Mouse (Mus musculus): ENCODE results near the gene Pde4a. TPM values are rescaled to one million over a fixed set of nuclear protein-coding genes. Genes with fewer than 3 reads are reported as not detected.

The Pde4a gene
- polyA plus RNA-seq, 1 experiment from 2014 or later: 17.3 TPM

GRCm38 (mm10) chr9:21161209-21161909, 4.2 kb upstream of the Pde4a start:
- peaks cover 40% of the 10 kb centered on the region for H3K27me3 ChIP-seq (replicated peaks; ENCODE audit: control insufficient read depth, insufficient read depth, low read length)
- ATAC-seq: peak; percentile 77

GRCm38 (mm10) chr9:21163086-21164050, 2.1 kb upstream of the Pde4a start:
- Histone ChIP-seq H3K27me3 (replicated peaks; ENCODE audit: control insufficient read depth, insufficient read depth, low read length) (peaks cover 52% of the 10 kb centered on the region), H3K9ac (ENCODE audit: low read length) (no peak overlapping the region), H3K4me1 (ENCODE audit: control insufficient read depth, insufficient read depth, low read length) (peaks cover 6% of the 10 kb centered on the region; the same call in 1 of the 2 replicates), H3K36me3 (ENCODE audit: control insufficient read depth, insufficient read depth, low read length) (no peaks in the 10 kb centered on the region), H3K4me2 (ENCODE audit: low read length) (no peak overlapping the region), H3K4me3 (ENCODE audit: low read depth, low read length) (no peak overlapping the region), H3K27ac (ENCODE audit: low read depth, low read length) (no peak overlapping the region), H3K9me3 (replicated peaks; ENCODE audit: control insufficient read depth, low read length) (no peaks in the 10 kb centered on the region)
- WGBS: 31% methylated on average over 11 of the region's 11 CpGs
- no peak for DNase-seq (ENCODE audit: low spot score)
- ATAC-seq: no peak

More at GRCm38 (mm10) chr9:21161209-21161909, 4.2 kb upstream of the Pde4a start:
- peak overlapping the region; percentile 45 for H3K4me3 ChIP-seq (ENCODE audit: low read depth, low read length)
- DNase-seq (ENCODE audit: low spot score): peak; percentile 87
- H3K36me3 ChIP-seq (ENCODE audit: control insufficient read depth, insufficient read depth, low read length): no peaks in the 10 kb centered on the region
- peak overlapping the region; percentile 71 for H3K9ac ChIP-seq (ENCODE audit: low read length)
- H3K9me3 ChIP-seq (replicated peaks; ENCODE audit: control insufficient read depth, low read length): no peaks in the 10 kb centered on the region
- H3K27ac ChIP-seq (ENCODE audit: low read depth, low read length): no peak overlapping the region
- peak overlapping the region; percentile 76 for H3K4me2 ChIP-seq (ENCODE audit: low read length)
- under 1% methylated on average over 52 of the region's 52 CpGs for WGBS
- H3K4me1 ChIP-seq (ENCODE audit: control insufficient read depth, insufficient read depth, low read length): peaks cover 6% of the 10 kb centered on the region; the same call in 1 of the 2 replicates

DNA sequence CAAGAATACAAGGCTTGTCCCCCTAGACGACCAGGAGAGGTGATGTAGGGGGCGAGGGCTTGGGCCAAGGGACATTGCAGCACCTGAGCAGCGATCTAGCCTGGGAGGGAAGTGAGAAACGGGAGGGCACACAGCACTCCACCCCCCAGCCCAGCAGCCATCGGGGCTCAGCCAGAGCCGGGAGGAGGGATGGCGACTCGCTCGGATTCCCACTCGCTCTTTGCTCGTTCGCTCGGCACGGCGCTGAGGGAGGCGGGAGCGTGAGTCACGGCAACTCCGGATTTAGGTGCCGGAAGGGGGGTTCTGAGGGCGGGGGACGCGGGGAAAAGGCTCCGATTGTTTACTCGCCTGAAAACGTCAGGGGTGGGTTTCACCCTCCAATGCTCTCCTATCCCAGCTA, 1.4 kb upstream of the Pde4a start:
- DNase-seq (ENCODE audit: low spot score) (no peak), ATAC-seq (no peak)
- Histone ChIP-seq H3K27ac (ENCODE audit: low read depth, low read length) (no peak overlapping the region), H3K4me2 (ENCODE audit: low read length) (0 out of 2 replicates have a peak overlapping the region, but pooled peaks have one; percentile 30), H3K9me3 (replicated peaks; ENCODE audit: control insufficient read depth, low read length) (no peaks in the 10 kb centered on the region), H3K4me3 (ENCODE audit: low read depth, low read length) (0 out of 2 replicates have a peak overlapping the region, but pooled peaks have one; percentile 8), H3K36me3 (ENCODE audit: control insufficient read depth, insufficient read depth, low read length) (no peaks in the 10 kb centered on the region), H3K4me1 (ENCODE audit: control insufficient read depth, insufficient read depth, low read length) (peaks cover 6% of the 10 kb centered on the region; the same call in 1 of the 2 replicates), H3K27me3 (replicated peaks; ENCODE audit: control insufficient read depth, insufficient read depth, low read length) (peaks cover 56% of the 10 kb centered on the region), H3K9ac (ENCODE audit: low read length) (no peak overlapping the region)
- under 1% methylated on average over 26 of the region's 26 CpGs for WGBS

- H3K9ac ChIP-seq (ENCODE audit: low read length): peak overlapping the region; percentile 56
- no peak for DNase-seq (ENCODE audit: low spot score)
- H3K9me3 ChIP-seq (replicated peaks; ENCODE audit: control insufficient read depth, low read length): no peaks in the 10 kb centered on the region
- H3K27ac ChIP-seq (ENCODE audit: low read depth, low read length): no peak overlapping the region
- WGBS: 1% methylated on average over 39 of the region's 47 CpGs
- H3K4me2 ChIP-seq (ENCODE audit: low read length): peak overlapping the region; percentile 59
- H3K27me3 ChIP-seq (replicated peaks; ENCODE audit: control insufficient read depth, insufficient read depth, low read length): peaks cover 56% of the 10 kb centered on the region
- peak overlapping the region; percentile 40 for H3K4me3 ChIP-seq (ENCODE audit: low read depth, low read length)
- no peaks in the 10 kb centered on the region for H3K36me3 ChIP-seq (ENCODE audit: control insufficient read depth, insufficient read depth, low read length)
- no peak for ATAC-seq
- H3K4me1 ChIP-seq (ENCODE audit: control insufficient read depth, insufficient read depth, low read length): peaks cover 6% of the 10 kb centered on the region; the same call in 1 of the 2 replicates
Observed at GRCm38 (mm10) chr9:21165952-21166451, 488 bp downstream of the Pde4a start.

GRCm38 (mm10) chr9:21166516-21166915, 1.0 kb downstream of the Pde4a start:
- DNase-seq (ENCODE audit: low spot score): no peak
- Histone ChIP-seq H3K4me1 (ENCODE audit: control insufficient read depth, insufficient read depth, low read length) (peaks cover 6% of the 10 kb centered on the region; the same call in 1 of the 2 replicates), H3K27me3 (replicated peaks; ENCODE audit: control insufficient read depth, insufficient read depth, low read length) (peaks cover 56% of the 10 kb centered on the region), H3K9ac (ENCODE audit: low read length) (no peak overlapping the region), H3K9me3 (replicated peaks; ENCODE audit: control insufficient read depth, low read length) (no peaks in the 10 kb centered on the region), H3K27ac (ENCODE audit: low read depth, low read length) (no peak overlapping the region), H3K4me2 (ENCODE audit: low read length) (peak overlapping the region; percentile 59), H3K4me3 (ENCODE audit: low read depth, low read length) (peak overlapping the region; percentile 40), H3K36me3 (ENCODE audit: control insufficient read depth, insufficient read depth, low read length) (no peaks in the 10 kb centered on the region)
- no peak for ATAC-seq
- WGBS: 51% methylated on average over 3 of the region's 3 CpGs

DNA sequence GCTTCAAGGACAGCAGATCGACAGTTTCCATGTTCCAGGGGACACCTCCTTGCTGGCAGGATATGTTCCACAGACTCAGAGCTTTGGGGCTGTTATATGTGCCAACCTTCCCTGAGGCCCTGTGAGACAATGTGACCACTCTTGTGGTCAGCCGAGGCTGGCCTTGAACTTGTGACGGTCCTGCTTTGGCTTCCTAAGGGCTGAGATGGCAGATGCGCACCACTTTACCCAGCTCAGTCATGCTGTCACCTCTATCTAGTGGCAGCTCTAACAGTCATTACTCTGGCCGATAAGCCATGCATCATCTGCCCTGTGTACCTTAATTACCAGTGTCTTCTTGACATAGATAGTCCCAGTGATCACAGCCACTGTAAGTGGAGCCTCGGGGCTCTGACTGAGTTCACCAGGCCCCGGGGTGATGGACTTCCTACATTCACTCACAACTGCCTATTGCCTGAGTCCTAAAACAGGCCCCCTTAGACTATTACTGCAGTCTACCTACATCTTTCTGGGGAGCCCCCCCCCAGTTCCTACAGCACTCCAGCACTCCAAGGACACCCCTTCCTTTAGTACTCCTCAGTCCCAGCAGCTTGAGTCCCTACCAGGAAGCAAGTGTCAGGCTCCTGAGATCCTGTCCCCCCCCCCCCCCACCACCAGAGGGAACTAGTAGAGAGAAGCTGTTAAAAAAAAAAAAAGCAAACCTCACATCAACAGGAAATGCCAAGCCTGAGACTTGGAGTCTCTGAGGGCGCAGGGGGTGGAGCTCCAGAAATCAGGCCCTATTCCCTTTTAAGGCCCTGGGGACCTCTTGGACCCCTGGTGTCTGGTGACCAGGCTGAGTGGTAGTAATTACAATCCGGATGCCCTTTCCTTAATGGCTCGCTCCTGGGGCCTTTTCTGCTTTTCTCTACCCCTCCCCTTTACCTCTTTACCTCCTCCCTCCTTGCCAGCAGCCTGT, 1.9 kb downstream of the Pde4a start:
- Histone ChIP-seq H3K9me3 (replicated peaks; ENCODE audit: control insufficient read depth, low read length) (no peaks in the 10 kb centered on the region), H3K9ac (ENCODE audit: low read length) (0 out of 2 replicates have a peak overlapping the region, but pooled peaks have one; percentile 21), H3K4me1 (ENCODE audit: control insufficient read depth, insufficient read depth, low read length) (peaks cover 6% of the 10 kb centered on the region; the same call in 1 of the 2 replicates), H3K4me2 (ENCODE audit: low read length) (no peak overlapping the region), H3K4me3 (ENCODE audit: low read depth, low read length) (no peak overlapping the region), H3K27ac (ENCODE audit: low read depth, low read length) (no peak overlapping the region), H3K27me3 (replicated peaks; ENCODE audit: control insufficient read depth, insufficient read depth, low read length) (peaks cover 53% of the 10 kb centered on the region), H3K36me3 (ENCODE audit: control insufficient read depth, insufficient read depth, low read length) (no peaks in the 10 kb centered on the region)
- ATAC-seq: no peak
- DNase-seq (ENCODE audit: low spot score): no peak
- 67% methylated on average over 10 of the region's 10 CpGs for WGBS

DNA sequence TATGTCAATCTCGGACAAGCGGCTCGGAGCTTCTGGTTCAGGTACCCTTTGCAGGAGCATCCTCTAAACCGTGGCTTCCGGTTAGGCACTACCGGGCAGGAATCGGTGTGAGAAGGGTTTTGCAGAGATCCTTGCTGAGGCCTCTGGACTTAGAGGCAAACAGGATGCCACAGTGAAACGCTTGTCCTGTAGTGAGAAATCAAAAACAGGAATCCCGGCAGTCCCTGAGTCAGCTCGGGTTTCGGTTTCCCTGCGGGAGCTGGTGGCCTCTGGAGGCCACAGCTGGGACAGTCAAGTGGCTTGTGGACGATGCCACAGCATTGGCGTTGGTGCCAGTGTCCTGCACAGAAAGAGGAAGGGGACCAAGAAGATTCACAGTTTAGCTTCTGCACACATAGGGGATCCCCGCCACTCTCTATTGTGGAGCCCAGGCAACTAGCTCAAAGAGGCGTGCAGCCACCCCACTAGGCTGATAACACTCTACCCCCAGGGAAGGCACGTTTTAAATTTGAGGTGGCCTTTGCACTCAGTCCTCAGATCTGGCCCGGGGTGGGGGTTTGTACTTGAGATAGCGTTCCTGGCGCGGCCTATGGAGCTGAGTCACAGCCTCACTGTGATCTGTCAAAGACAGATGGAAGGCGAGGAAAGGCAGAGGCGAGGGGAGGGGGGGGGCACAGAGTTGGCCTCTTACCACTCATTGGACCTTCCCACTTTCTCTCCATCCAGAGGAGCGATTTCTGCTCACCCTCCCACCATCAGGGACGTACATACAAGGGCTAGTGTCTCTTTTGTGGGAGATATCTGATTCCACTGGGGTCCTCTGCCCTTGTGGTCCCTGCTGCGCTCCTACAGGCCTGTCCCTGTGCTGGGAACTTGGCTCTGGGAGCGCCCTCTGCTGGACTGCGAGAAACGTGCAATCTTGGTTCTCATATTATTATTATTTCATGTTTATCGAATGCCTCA, 2.9 kb downstream of the Pde4a start:
- H3K27ac ChIP-seq (ENCODE audit: low read depth, low read length): peak overlapping the region; percentile 1; the same call in 1 of the 2 replicates
- WGBS: 11% methylated on average over 30 of the region's 30 CpGs
- H3K27me3 ChIP-seq (replicated peaks; ENCODE audit: control insufficient read depth, insufficient read depth, low read length): peaks cover 45% of the 10 kb centered on the region
- DNase-seq (ENCODE audit: low spot score): peak; percentile 78
- no peaks in the 10 kb centered on the region for H3K9me3 ChIP-seq (replicated peaks; ENCODE audit: control insufficient read depth, low read length)
- 0 out of 2 replicates have a peak, but pooled peaks have one; percentile 35 for ATAC-seq
- H3K4me3 ChIP-seq (ENCODE audit: low read depth, low read length): no peak overlapping the region
- H3K4me1 ChIP-seq (ENCODE audit: control insufficient read depth, insufficient read depth, low read length): peaks cover 6% of the 10 kb centered on the region; the same call in 1 of the 2 replicates
- 0 out of 2 replicates have a peak overlapping the region, but pooled peaks have one; percentile 21 for H3K9ac ChIP-seq (ENCODE audit: low read length)
- no peaks in the 10 kb centered on the region for H3K36me3 ChIP-seq (ENCODE audit: control insufficient read depth, insufficient read depth, low read length)
- H3K4me2 ChIP-seq (ENCODE audit: low read length): peak overlapping the region; percentile 10; the same call in 1 of the 2 replicates
